Mouse (Mus musculus) Patski (cell line): ENCODE results near the gene Gm49322. TPM values are rescaled to one million over a fixed set of nuclear protein-coding genes. Genes with fewer than 3 reads are reported as not detected.
"Not testable (repeated sequence)": the region's sequence is repeated elsewhere in the genome, so short reads cannot be mapped to it uniquely, and the experiment has no call there.

ENCODE experiments used
- ATAC-seq: fragments of 100-300 bp; one replicate; pipeline ENCODE4 v1.8.0; 2021
- CTCF ChIA-PET: fragments of 350-600 bp; sonication (Branson Sonifier 250); formaldehyde crosslinking; loops from one replicate; lab custom pipeline; 2022; ENCODE audit warnings: inconsistent platforms; lab: Charles Lee
- POLR2A ChIA-PET: fragments of 350-600 bp; sonication (Branson Sonifier 250); formaldehyde crosslinking; loops from one replicate; lab custom pipeline; 2022; ENCODE audit warnings: antibody characterized with exemption, inconsistent platforms; lab: Charles Lee
- DNase-seq: peaks from one replicate; pipeline ENCODE4 v3.0.0-alpha.2; 2011; ENCODE audit warnings: low read depth, low spot score
- H3K27me3 ChIP-seq: fragments of 371-371 bp; one replicate; pipeline ENCODE4 v1.5.1; 2021
- CTCF ChIP-seq: fragments of 100-300 bp; IDR thresholded peaks from one replicate; pipeline ENCODE4 v1.5.1; 2021
- in situ Hi-C: fragments of 300-500 bp; cut with MboI; formaldehyde crosslinking; loops from 3 replicates; pipeline ENCODE4 v1.11.1; 2018; ENCODE audit warnings: low pct_unique_long_range_greater_than_20kb, mixed read lengths
- polyA plus RNA-seq: library from polyadenylated mRNA; unstranded; gene quantifications from one replicate; pipeline ENCODE4 v1.2.3, GENCODE M21; 2021

Gene Gm49322
- 1.7 TPM for polyA plus RNA-seq

- CTCF ChIA-PET, in situ Hi-C loops, DNase-seq, ATAC-seq, H3K27me3 ChIP-seq, POLR2A ChIA-PET: not testable (repeated sequence)
Measured at GRCm38 (mm10) chr10:80605721-80606120, at the start of gene Gm49322. Gm49322 (plus strand) TSS chr10:80606021.

- ATAC-seq (peak; percentile 12), DNase-seq (no peak)
- in situ Hi-C loops = no loop called here
- TF ChIP-seq CTCF = no peak
- H3K27me3 ChIP-seq = no peaks in the 10 kb centered on the region
- CTCF ChIA-PET = interaction anchor here (0.8 to 2.9 kb wide), 11 partner anchors 9 to 172 kb away, joined by 3 to 25 read pairs (median 4); no protein-coding TSS in a partner anchor
- POLR2A ChIA-PET = no interaction called here
Measured at GRCm38 (mm10) chr10:80557346-80557965, 48.4 kb upstream of the Gm49322 start.

GRCm38 (mm10) chr10:80559431-80559830, 46.4 kb upstream of the Gm49322 start:
- no peak for DNase-seq

GRCm38 (mm10) chr10:80560621-80561020, 45.2 kb upstream of the Gm49322 start:
- ATAC-seq (no peak), DNase-seq (no peak)
- CTCF ChIA-PET = interaction anchor here (1.2 to 1.9 kb wide), 4 partner anchors 8 to 137 kb away, joined by 3 to 13 read pairs (median 6); no protein-coding TSS in a partner anchor
- POLR2A ChIA-PET = interaction anchor here (0.9 to 1.6 kb wide), 3 partner anchors 9 to 72 kb away, joined by 3 to 6 read pairs (median 4); no protein-coding TSS in a partner anchor
- in situ Hi-C loops = no loop called here
- H3K27me3 ChIP-seq = no peaks in the 10 kb centered on the region
- TF ChIP-seq CTCF = no peak

More at GRCm38 (mm10) chr10:80559431-80559830, 46.4 kb upstream of the Gm49322 start:
- no peaks in the 10 kb centered on the region for H3K27me3 ChIP-seq
- no peak for TF ChIP-seq CTCF
- ChIA-PET POLR2A (no interaction called here), CTCF (no interaction called here)
- in situ Hi-C loops = no loop called here
- no peak for ATAC-seq

- no peaks in the 10 kb centered on the region for H3K27me3 ChIP-seq
- ATAC-seq (peak; percentile 35), DNase-seq (peak; percentile 77)
- CTCF ChIA-PET = interaction anchor here (1.1 to 1.9 kb wide), 11 partner anchors 9 to 159 kb away, joined by 3 to 13 read pairs (median 6); no protein-coding TSS in a partner anchor
- POLR2A ChIA-PET = interaction anchor here (0.6 to 1.6 kb wide), 5 partner anchors 9 to 360 kb away, joined by 3 to 6 read pairs (median 3); no protein-coding TSS in a partner anchor
- no peak for TF ChIP-seq CTCF
- in situ Hi-C loops = no loop called here
Measured at GRCm38 (mm10) chr10:80561116-80561944, 44.5 kb upstream of the Gm49322 start, which contains the start of gene Rexo1. Rexo1 (minus strand) TSS chr10:80561560.

- TF ChIP-seq CTCF = no peak
- DNase-seq = no peak
- in situ Hi-C loops = no loop called here
- no peaks in the 10 kb centered on the region for H3K27me3 ChIP-seq
- ATAC-seq = no peak
- POLR2A ChIA-PET = no interaction called here
- CTCF ChIA-PET = interaction anchor here (0.9 to 3.3 kb wide), 13 partner anchors 9 to 176 kb away, joined by 3 to 25 read pairs (median 6); partner anchors contain the start of gene Ap3d1
Measured at GRCm38 (mm10) chr10:80566375-80567092, 39.3 kb upstream of the Gm49322 start.

- CTCF ChIA-PET = no interaction called here
- in situ Hi-C loops = no loop called here
- H3K27me3 ChIP-seq = no peaks in the 10 kb centered on the region
- DNase-seq (no peak), ATAC-seq (no peak)
- TF ChIP-seq CTCF = no peak
- POLR2A ChIA-PET = interaction anchor here (0.5 kb wide), 1 partner anchor 472 kb away, joined by 3 read pairs; no protein-coding TSS in a partner anchor
Measured at GRCm38 (mm10) chr10:80568876-80569275, 36.9 kb upstream of the Gm49322 start.

- in situ Hi-C loops = no loop called here
- no peak for TF ChIP-seq CTCF
- DNase-seq = no peak
- H3K27me3 ChIP-seq = no peaks in the 10 kb centered on the region
- POLR2A ChIA-PET = interaction anchor here (1.4 kb wide), 1 partner anchor 9 kb away, joined by 6 read pairs; the partner anchor contains the start of gene Rexo1
- no peak for ATAC-seq
- CTCF ChIA-PET = interaction anchor here (1.5 kb wide), 1 partner anchor 9 kb away, joined by 3 read pairs; no protein-coding TSS in a partner anchor
Measured at GRCm38 (mm10) chr10:80569664-80570066, 36.2 kb upstream of the Gm49322 start.

- ATAC-seq (no peak), DNase-seq (no peak)
- H3K27me3 ChIP-seq = no peaks in the 10 kb centered on the region
- POLR2A ChIA-PET = interaction anchor here (1.4 kb wide), 1 partner anchor 9 kb away, joined by 6 read pairs; the partner anchor contains the start of gene Rexo1
- CTCF ChIA-PET = interaction anchor here (1.5 to 1.7 kb wide), 2 partner anchors 8 kb away, joined by 3 to 6 read pairs; no protein-coding TSS in a partner anchor
- no peak for TF ChIP-seq CTCF
- in situ Hi-C loops = no loop called here
Measured at GRCm38 (mm10) chr10:80570419-80570818, 35.4 kb upstream of the Gm49322 start.
